Mouse (Mus musculus): Measurements from ENCODE around the gene Thnsl2.

Thnsl2 gene

DNA sequence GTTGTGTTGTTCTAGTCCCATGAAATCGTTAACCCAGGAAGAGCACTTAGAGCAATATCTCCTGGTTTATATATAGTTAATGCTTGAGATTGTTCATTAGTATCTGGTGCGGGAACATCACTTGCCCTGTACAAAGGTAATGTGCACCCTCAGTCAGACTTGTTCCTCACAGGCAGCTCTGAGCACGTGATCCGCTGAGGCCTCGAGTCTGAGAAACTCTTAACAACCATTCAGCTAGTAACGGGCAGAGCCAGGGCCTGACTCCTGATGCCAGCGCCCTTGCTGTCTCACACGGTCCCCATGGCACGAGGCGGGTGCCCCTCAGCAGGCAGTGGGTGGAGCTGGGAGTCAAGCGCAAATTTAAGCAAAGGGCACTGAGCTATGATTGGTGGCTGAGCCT is 10.7 kb downstream of the Thnsl2 start:
- DNase-seq (ENCODE audit: inconsistent age in 2 of 2, low spot score in 1 of 2): no peak

DNA sequence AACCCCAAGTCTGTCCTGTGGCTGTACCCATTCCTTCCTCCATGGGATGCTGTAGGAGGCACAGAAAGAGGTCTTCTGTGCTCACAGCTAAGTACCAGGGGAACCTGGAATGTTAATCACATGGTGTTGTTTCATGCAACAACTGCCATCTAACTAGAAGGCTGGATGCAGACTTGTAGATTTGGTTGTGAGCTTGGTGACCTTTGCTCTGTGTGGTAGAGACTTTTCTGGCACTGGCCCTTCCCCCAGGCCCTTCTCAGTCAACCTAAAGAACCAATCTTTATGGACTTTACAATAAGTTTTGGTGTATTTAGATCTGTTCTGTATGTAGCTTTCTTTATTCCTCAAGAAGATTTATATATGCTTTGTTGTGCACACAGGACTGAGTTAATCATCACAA is 13.2 kb downstream of the Thnsl2 start:
- DNase-seq (ENCODE audit: inconsistent age in 2 of 2, low spot score in 1 of 2): no peak

DNA sequence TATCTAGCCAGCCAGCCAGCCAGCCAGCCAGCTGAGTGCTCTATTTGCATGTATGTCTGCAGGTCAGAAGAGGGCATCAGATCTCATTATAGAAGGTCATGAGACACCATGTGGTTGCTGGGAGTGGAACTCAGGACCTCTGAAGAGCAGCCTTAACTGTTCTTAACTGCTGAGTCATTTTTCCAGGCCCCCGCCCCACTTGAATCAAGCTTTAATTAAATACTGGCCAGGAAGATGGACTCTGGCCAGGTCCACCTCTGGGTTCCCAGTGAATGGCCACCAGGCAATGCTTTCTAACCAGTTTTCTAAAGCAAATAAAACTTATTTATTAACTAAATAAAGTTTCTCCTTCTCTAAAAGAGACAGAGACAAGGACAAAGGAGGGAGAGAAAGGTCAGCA is 14.0 kb downstream of the Thnsl2 start:
- DNase-seq (ENCODE audit: inconsistent age in 2 of 2, low spot score in 1 of 2): no peak

DNA sequence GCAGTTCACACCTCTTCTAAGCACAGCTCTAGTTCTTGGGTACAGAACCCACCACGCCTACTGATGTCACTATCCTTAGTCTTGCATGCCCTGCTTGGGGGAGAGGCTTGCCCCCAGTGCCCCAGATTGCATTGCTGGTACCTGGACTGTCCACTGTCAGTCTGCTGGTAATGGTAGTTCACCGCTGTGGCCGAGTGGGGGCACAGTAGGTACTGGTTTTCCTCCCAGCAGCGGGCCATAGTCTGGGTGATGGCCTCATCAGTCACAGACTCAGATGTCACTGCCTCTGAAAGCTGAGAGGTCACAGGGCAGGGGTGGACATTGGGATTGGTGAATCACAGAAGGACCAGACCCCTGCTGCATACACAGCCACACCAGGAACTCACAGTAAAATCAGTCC is 15.2 kb downstream of the Thnsl2 start:
- no peak for DNase-seq (ENCODE audit: inconsistent age in 2 of 2, low spot score in 1 of 2)

DNA sequence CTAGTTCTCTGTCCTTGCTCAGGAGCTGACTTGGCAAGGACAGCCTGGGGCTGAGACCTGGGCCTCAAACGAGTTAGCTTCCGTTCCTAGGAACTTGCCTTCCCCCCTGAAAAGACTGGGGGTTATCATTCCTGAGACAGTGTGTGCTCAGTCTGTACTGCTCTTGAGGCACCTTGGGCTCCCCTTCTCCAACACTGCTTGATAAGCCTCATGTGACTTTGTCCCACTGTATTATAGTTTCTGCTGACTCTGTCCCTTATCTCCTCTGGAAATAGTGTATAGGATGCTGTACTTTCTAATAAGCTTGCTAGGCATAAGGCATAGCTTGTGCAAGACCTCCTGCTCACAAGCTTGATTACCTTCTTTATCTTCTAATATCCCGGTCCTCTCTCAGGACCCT is 17.9 kb downstream of the Thnsl2 start:
- no peak for DNase-seq (ENCODE audit: inconsistent age in 2 of 2, low spot score in 1 of 2)

DNA sequence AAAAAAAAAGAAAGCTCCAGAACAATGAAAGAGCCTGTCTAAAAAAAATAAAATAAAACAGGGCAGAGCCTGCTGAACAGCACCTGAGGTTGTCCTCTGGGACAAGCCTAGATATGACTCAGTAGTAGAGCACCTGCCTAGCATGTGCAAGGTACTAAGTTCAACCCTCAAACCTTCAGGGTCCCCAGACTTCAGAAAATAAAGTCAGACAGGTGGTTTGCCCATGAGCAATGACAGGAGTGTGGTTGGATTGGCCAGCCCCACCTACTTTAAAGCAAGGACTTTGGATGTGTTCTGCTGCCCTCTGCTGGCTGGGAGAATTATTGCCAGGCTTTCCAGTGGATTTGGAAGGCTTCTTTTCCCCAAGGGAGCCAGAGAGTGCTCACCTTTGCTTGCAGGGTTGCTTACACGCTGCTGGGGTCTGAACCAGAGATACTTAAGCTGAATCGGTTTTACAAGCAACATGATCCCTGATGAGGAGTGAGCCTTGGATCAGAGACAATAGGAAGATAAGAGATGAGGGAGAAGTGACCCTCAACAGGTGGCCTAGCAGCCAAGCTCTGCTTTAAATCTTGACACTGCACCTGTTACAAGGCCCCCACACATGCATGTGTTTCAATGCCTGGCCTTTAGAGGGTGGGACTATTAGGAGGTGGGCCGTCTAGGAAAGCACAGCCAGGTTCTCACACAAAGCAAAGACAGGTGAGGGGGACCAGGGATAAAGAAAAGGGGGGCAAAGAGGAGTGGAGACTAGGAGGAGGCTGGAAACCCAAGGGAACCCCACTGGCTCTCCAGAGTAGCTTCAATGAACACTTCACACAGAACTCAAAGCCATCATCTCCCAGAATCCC is 19.0 kb downstream of the Thnsl2 start:
- peak; percentile 64 to 91 for DNase-seq (ENCODE audit: inconsistent age in 2 of 2, low spot score in 1 of 2)

DNA sequence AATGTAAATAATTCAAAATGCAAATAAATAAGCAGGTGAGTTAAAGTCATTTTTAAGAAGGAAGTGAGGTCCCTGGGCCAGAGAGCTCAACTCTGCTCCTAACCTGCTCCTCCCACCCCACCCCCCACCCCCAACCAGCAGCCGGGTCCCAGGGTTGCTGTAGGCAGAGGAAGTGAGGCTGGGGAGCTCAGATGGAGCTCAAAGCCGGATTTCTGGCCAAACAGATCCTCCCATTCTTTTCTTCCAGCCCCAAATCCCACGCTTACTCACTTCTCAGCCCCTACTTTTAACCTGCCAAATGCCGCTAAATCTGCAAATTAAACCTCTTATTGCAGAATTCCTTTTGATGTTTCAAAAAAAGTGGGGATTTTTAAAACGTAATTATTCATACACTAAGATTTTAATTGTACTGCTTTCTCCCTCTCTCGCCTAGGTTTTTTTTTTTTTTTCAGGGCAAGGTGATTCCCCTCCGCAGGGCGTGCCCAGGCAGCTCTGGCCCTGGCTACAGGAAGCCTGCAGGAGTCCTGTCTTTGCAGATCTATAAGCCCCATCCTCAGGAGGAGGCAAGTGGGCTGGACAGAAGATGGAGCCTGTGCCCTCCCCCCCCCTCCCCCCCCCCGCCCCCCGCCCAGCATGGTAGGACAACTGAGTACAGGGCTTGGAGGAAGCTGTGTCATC is 24.5 kb downstream of the Thnsl2 start:
- DNase-seq (ENCODE audit: inconsistent age in 2 of 2, low spot score in 1 of 2): no peak

DNA sequence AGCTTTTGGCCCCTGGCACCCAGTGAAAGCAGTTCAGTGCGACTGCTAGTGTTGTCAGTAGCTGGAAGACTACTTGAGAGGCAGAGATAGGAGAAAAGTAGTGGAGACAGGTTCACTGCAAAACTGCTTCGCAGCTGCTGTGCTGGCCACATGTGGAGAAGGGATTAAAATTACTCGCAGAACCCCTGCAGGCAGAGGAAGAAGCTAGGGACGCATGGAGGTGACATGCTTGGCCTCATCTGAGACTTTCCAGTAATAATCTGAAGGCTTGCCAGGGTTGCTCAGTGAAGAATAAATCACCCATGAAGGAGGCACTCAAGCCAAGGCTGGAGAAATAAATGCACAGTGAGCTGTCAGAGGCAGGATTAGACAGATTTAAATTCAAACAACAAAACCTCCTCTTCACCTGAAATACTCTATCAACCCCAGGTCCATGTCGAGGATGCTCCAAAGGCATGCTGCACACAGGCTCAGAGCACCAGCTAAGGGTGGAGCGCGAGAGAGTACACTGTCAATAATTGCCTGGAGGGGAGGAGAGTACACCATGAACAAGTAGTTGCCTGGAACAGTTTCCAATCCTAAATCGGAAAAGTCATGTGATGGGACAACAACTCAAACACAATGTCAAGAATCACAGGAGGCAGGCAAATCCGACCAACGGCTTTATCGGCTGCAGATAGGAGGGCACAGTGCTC is 32.7 kb downstream of the Thnsl2 start:
- DNase-seq (ENCODE audit: inconsistent age in 2 of 2, low spot score in 1 of 2): peak; percentile 13 to 83

DNA sequence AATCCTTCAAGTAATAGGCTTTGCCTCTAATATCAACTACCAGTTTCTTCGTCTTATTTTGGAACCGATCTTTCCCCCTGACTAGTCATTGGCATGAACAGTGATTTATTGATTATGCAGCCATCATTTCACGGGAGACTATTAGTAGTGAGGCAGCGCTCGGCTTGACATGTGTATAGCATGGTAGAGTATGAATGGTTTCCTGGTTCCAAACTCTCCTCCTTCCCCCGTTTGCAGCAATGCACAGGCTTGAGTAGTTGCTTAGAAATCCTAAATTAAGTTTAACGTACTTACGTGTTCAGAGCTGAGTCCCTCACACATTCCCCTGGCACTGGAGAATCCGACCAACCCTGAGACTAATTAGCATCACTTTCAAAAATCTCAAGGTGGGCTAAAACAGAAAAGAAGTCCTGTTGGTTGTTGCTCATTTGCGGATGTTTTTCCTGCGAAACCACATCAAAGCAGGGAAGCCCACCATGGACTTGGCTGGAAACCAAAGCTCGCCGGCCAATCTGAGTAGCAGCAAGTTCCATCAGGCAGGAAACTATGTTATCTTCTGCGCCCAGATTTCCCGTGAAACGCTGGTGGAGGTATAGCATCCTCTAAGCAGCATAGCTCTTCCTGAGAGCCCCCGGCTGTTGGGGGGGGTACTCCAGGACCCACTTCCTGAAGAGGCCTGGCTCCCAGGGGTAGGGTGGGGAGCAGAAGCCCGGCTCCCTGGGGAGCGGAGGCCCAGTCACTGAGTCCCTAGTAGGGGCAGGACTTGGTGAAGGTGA is 37.9 kb downstream of the Thnsl2 start:
- DNase-seq (ENCODE audit: inconsistent age in 2 of 2, low spot score in 1 of 2): peak in 1 of 2 experiments; percentile 13

DNA sequence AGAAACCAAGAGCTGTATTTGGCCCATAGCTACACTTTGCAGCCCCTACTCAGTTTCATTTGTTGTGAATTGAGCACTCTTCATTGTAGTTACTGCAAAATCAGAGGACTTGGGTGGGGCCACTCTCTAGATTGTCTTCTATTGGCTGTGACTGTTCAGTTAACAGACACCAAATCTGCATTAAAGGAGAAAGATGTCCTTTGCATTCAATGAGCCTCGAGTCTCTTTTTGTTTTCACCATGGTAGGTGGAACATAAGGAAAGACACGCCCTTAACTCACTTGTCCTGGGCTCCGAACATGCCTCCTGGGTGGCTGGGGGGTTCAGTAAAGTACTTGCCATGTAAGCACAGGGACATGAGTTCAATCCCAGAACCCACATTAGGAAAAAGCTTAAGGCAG is 48.1 kb downstream of the Thnsl2 start:
- DNase-seq (ENCODE audit: inconsistent age in 2 of 2, low spot score in 1 of 2): no peak

DNA sequence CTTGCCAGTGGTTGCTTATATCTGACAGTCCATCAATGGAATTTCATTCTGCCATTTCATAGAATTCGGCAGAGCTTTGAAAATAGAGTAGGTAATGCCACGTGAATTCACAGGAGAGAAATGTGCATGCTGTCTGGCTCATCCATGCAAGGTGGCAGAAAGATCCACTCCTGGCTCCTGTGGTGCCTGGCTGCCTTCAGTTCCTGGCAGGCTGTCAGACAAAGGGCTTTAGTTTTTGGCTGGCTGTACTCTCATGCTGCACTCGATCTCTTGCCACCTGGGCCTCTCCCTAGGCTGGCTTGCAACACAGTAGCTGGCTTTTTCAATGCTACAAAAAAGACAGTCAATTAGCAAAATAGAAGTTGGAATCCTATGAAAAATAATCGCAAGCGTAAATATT is 49.5 kb downstream of the Thnsl2 start:
- no peak for DNase-seq (ENCODE audit: inconsistent age in 2 of 2, low spot score in 1 of 2)

DNA sequence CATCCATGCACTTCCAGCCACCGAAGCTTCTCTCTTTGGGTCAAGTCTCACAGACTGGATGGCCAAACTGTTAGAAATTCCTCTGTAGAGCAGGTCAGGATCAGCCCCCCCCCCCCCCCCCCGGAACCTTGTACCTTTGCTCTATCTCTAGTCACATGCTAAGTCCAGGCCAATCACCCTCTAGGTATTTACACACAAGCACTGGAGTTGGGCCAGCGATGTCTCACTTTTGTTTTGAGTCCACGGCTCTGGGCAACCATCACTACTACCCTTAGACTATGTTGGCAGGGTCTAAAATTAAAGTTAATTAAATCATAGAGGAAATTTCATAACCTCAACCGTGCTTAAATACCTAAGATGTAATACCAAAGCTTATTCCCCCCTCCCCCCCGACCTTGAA is 50.6 kb downstream of the Thnsl2 start:
- DNase-seq (ENCODE audit: inconsistent age in 2 of 2, low spot score in 1 of 2): no peak

DNA sequence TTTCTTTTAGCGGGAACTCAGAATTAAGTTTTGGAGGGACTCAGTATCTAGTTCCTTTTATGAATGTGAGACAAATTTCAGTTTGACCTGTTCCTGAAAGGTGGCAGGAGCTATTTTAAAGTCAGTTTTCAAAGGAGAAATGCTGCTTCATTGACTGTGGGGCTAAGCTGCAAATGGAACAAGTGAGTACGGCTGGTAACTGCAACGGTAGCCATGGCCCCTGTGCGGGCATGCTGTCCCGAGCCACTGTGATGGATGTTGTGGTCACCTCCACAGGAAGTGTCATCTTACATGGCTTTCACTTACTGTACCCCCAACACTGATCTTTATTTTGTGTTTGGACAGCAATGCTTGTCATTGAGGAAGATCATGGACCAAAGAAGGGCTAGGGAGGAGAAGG is 53.8 kb downstream of the Thnsl2 start:
- no peak for DNase-seq (ENCODE audit: inconsistent age in 2 of 2, low spot score in 1 of 2)

DNA sequence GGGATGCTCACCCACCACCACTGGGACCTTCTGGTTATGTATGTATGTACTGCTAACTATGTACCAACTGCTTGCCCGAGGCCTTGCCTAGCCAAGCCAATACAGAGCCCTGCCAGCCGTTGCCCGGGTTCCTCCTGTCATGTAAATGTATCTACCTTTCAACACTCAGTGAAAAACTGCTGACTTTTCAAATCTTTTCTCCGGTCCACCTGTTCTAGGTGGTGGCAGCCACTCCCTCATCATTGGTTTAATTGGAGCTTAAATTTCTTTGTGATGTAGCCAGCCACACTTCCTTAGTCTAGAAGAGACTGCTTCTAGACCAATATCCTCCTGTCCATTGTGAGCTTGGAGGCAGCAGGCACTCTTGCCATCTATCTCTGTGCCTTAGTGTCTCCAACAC is 54.5 kb downstream of the Thnsl2 start:
- no peak for DNase-seq (ENCODE audit: inconsistent age in 2 of 2, low spot score in 1 of 2)

DNA sequence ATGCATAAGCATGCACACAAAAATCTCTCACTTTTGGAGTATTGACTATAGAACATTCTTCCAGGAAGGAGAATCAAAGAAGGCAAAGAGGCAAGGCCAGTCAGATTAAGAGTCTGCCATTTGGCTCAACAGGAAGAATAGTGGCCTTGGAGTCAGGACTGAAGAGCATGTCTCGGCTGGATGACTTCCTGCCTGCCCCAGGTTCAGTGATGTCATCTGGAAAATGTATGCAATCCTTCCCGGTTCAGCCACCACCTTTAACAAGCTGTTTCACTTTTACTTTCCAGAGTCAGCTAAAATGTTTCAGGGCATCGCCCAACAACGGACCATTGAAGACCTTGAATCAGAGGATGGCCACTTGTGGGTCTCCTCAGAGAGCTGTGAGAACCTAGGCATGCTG is 55.2 kb downstream of the Thnsl2 start:
- DNase-seq (ENCODE audit: inconsistent age in 2 of 2, low spot score in 1 of 2): no peak

DNA sequence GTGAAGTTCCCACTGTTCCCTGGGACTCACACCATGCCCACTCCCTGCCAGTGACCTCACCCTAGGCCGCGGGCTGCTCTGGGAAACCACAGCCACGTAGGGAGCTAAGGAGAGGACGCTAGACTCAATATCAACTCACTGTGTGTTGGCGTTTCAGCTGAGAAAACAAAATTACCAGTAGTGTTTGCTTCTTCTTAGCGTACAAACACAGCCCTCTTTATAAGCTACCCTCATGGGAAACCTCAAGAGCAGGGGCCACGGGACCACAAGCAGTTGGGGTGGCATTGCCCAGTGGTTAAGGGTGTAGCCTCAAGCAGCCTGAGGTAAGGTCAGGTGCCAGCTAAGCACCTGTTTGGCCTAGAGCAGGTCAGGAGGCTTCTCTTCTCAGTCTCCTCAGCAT is 60.8 kb downstream of the Thnsl2 start:
- DNase-seq (ENCODE audit: inconsistent age in 2 of 2, low spot score in 1 of 2): no peak

DNA sequence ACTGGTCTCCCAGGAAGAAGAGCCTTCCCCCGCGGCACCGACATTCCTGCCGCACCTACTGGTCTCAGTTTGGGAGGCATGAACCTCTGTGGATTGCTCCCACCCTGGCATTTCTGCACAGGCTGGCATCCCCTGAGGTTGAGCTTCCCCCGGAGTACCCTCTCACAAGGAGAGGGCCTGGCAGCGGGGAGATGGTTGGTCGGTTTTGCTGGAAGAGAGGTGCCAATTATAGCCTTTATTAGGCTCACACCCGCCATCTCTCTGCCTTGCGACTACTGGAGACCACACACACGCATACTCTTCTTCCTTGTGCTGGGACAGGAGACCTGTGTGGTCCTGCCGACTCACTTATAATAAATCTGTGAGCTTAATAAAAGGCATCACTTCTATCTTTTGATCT is 62.2 kb downstream of the Thnsl2 start:
- no peak for DNase-seq (ENCODE audit: inconsistent age in 2 of 2, low spot score in 1 of 2)

DNA sequence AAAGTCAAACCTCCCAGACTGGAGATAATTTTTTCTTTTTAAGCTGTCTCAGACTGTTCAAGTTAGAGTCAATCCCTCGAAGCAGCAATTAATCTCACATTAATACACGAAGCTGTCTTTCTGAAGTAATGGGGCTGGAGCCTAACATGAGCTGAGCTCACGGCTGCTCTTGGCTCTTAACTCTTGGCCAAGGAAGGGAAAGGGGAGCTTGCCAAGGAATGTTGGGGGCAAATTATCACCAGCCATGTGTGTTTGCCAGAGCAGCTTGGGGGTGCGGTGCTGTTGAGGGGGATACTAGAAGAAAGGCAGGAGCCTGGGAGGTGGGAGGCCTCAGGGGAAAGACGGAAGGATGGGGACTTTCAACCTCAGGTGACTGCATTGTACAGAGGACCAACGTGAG is 63.0 kb downstream of the Thnsl2 start:
- DNase-seq (ENCODE audit: inconsistent age in 2 of 2, low spot score in 1 of 2): no peak
